Mouse (Mus musculus): ENCODE results near the gene Hdac4. TPM values are rescaled to one million over a fixed set of nuclear protein-coding genes. Genes with fewer than 3 reads are reported as not detected.

Hdac4 gene
- polyA plus RNA-seq, 1 experiment from 2014 or later = 15.4 TPM

DNA sequence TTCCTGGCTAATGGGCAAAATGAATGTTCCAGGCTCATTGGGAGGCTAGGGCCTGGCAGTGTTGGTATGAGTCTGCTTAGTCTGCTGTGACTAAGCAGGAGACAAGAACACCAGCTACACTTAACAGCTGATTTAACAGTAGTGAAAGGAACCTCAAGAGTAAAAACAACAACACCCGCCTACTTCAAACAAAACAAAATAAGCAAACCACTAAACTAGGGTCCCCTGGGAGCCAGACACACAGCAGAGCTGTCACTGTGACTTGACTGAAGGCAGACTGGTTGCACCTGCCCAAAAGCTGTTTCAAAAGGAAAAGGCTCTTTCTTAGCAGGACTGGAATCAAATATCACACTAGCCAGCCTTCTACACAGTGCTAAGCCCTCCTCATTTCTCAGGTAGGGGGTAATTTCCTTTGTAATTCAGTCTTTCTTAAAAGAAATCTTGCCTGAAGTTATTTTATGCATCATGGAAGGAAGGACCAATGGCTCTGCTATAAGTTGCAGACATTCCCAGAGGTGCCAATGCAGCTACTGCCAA is 109.2 kb downstream of the Hdac4 start:
- 43% methylated on average over 1 of the region's 1 CpGs for WGBS
- Histone ChIP-seq H3K4me3 (ENCODE audit: control insufficient read depth in 1 of 2, insufficient read depth in 1 of 2, low read depth in 1 of 2, low read length in 2 of 2) (no peak overlapping the region), H3K27ac (replicated peaks in 1 of 2; ENCODE audit: control insufficient read depth in 1 of 2, insufficient read depth in 1 of 2, low read depth in 2 of 2, low read length in 2 of 2) (no peak overlapping the region), H3K9me3 (ENCODE audit: control insufficient read depth, low read length) (no peaks in the 10 kb centered on the region), H3K27me3 (ENCODE audit: control insufficient read depth, insufficient read depth, low read length) (no peaks in the 10 kb centered on the region), H3K4me1 (ENCODE audit: control insufficient read depth in 2 of 2, insufficient read depth in 2 of 2, low read length in 2 of 2) (peaks cover 28 to 52% of the 10 kb centered on the region in 2 experiments), H3K36me3 (ENCODE audit: control insufficient read depth, insufficient read depth, low read length) (no peaks in the 10 kb centered on the region), H3K4me2 (ENCODE audit: low read length) (no peak overlapping the region), H3K9ac (ENCODE audit: low read length) (no peak overlapping the region)
- ATAC-seq (ENCODE audit: insufficient number of reproducible peaks, insufficient read depth, low FRiP score, low read depth) = no peak

DNA sequence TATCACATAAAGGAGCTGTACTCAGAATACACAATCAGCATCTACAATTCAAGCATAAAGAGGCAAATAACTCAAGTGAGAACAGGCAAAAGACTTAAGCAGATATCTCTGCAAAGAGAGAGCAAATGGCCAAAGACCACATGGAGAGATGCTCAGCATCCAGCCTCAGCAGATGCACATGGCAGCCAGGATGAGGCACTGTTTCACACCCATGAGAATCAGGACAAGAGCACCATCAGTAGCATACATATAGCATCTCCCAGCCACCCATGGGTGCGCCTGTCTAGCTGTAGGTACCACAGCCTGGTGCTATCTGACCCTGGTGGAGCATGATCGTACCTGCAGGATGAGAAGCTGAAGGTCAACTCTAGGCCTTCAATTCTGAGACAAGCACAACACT is 110.8 kb downstream of the Hdac4 start:
- no peak overlapping the region for H3K27ac ChIP-seq (replicated peaks in 1 of 2; ENCODE audit: control insufficient read depth in 1 of 2, insufficient read depth in 1 of 2, low read depth in 2 of 2, low read length in 2 of 2)
- ATAC-seq (ENCODE audit: insufficient number of reproducible peaks, insufficient read depth, low FRiP score, low read depth) = no peak
- no peaks in the 10 kb centered on the region for H3K27me3 ChIP-seq (ENCODE audit: control insufficient read depth, insufficient read depth, low read length)

DNA sequence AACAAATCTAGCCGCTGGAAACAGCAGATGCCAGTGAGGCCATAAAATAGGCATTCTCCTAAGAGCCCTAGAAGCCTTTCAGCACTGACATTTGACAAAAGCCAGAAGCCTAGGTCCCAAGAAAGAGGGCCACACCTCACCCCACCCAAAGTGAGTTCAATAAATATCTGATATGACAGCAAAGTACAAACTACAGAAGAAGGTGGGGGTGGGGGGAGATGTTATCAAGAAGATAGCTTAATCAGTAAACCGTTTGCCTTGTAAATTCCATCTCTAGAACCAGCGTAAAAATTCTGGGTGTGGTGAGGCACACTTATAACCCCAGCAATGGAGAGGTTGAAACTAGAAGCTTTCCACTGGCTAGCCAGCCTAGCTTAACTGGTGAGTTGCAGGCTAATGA is 111.5 kb downstream of the Hdac4 start:
- ATAC-seq (ENCODE audit: insufficient number of reproducible peaks, insufficient read depth, low FRiP score, low read depth) = no peak
- no peaks in the 10 kb centered on the region for H3K9me3 ChIP-seq (ENCODE audit: control insufficient read depth, low read length)
- H3K4me2 ChIP-seq (ENCODE audit: low read length) = peak overlapping the region; percentile 42
- H3K27me3 ChIP-seq (ENCODE audit: control insufficient read depth, insufficient read depth, low read length) = no peaks in the 10 kb centered on the region
- WGBS = 3% methylated on average over 3 of the region's 3 CpGs
- H3K36me3 ChIP-seq (ENCODE audit: control insufficient read depth, insufficient read depth, low read length) = no peaks in the 10 kb centered on the region
- 0 out of 2 replicates have a peak overlapping the region, but pooled peaks have one; percentile 41 for H3K9ac ChIP-seq (ENCODE audit: low read length)
- H3K4me1 ChIP-seq (ENCODE audit: control insufficient read depth in 2 of 2, insufficient read depth in 2 of 2, low read length in 2 of 2) = peaks cover 34 to 62% of the 10 kb centered on the region in 2 experiments
- no peak overlapping the region for H3K4me3 ChIP-seq (ENCODE audit: control insufficient read depth in 1 of 2, insufficient read depth in 1 of 2, low read depth in 1 of 2, low read length in 2 of 2)
- peak overlapping the region; percentile 54 to 82; a peak in 3 of 4 replicates for H3K27ac ChIP-seq (replicated peaks in 1 of 2; ENCODE audit: control insufficient read depth in 1 of 2, insufficient read depth in 1 of 2, low read depth in 2 of 2, low read length in 2 of 2)

More for the DNA sequence above, 110.8 kb downstream of the Hdac4 start:
- 88% methylated on average over 2 of the region's 2 CpGs for WGBS
- Histone ChIP-seq H3K4me1 (ENCODE audit: control insufficient read depth in 2 of 2, insufficient read depth in 2 of 2, low read length in 2 of 2) (peaks cover 34 to 62% of the 10 kb centered on the region in 2 experiments), H3K4me3 (ENCODE audit: control insufficient read depth in 1 of 2, insufficient read depth in 1 of 2, low read depth in 1 of 2, low read length in 2 of 2) (no peak overlapping the region), H3K9me3 (ENCODE audit: control insufficient read depth, low read length) (no peaks in the 10 kb centered on the region), H3K9ac (ENCODE audit: low read length) (no peak overlapping the region), H3K36me3 (ENCODE audit: control insufficient read depth, insufficient read depth, low read length) (no peaks in the 10 kb centered on the region), H3K4me2 (ENCODE audit: low read length) (no peak overlapping the region)

DNA sequence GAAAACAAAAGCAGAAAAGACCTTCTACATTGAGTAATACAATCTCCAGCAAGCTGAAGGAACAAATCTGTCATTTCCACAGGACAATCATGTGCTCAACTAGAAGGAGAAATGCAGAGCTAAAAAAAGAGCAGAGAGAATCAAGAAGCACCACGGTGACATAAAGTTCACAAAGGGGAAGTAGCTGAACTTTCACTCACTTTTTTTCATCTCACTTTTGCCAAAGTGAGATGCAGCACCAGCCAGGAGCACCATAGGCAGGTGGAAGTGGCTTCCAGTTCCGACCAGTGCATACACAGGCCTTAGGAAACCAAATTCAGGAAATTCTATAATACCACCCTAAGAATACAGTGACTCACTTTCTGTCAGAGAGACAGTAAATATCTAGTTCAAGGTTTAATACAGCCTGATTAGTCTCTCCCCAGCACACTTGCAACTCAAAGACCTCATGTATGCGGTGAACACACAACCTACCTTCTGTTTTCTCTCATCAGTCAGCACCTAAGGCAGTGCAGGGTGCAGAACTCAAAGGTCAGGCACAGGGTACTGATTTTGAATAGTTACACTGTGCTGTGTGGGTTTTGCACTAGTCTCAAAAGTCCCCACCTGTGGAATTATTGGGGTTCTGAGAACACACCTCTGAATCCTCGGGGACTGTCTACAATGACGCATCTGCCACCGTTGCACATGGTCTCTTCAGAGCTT is 112.5 kb downstream of the Hdac4 start:
- WGBS = 43% methylated on average over 6 of the region's 6 CpGs
- Histone ChIP-seq H3K4me1 (ENCODE audit: control insufficient read depth in 2 of 2, insufficient read depth in 2 of 2, low read length in 2 of 2) (peaks cover 37 to 66% of the 10 kb centered on the region in 2 experiments), H3K4me3 (ENCODE audit: control insufficient read depth in 1 of 2, insufficient read depth in 1 of 2, low read depth in 1 of 2, low read length in 2 of 2) (no peak overlapping the region), H3K9me3 (ENCODE audit: control insufficient read depth, low read length) (no peaks in the 10 kb centered on the region), H3K9ac (ENCODE audit: low read length) (peak overlapping the region; percentile 41; the same call in 1 of the 2 replicates), H3K27ac (replicated peaks in 1 of 2; ENCODE audit: control insufficient read depth in 1 of 2, insufficient read depth in 1 of 2, low read depth in 2 of 2, low read length in 2 of 2) (peak overlapping the region; percentile 19 to 82), H3K36me3 (ENCODE audit: control insufficient read depth, insufficient read depth, low read length) (no peaks in the 10 kb centered on the region), H3K4me2 (ENCODE audit: low read length) (peak overlapping the region; percentile 42), H3K27me3 (ENCODE audit: control insufficient read depth, insufficient read depth, low read length) (no peaks in the 10 kb centered on the region)
- no peak for ATAC-seq (ENCODE audit: insufficient number of reproducible peaks, insufficient read depth, low FRiP score, low read depth)

DNA sequence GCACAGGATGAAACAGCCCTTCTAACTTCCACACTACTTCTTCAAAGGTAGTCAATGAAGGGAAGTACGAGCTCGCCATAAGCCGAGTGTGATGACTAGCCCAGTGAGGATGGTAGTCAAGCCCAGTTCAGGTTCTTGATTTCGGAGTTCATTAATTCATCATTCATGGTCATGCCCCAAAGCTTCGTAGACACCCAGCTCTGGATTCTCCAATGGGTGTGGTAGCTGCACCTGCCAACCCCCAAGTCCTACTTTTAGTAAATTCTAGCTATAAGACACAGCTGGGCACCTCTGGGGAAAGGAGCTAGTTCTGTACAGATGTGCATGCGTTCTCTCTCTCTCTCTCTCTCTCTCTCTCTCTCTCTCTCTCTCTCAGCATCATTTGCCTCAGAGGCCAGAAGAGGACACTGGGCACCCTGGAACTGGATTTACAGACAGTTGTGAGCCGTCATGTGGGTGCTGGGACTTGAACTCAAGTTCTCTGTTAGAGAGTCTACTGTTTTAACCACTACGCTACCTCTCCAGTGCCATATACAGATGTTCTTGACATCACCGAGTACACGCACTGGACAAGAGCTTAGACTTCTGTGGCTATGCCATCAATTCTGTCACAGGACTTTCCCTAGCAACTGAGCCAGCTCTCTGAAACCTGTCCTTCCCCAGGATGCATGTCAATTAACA is 113.2 kb downstream of the Hdac4 start:
- H3K9ac ChIP-seq (ENCODE audit: low read length) = no peak overlapping the region
- no peak for ATAC-seq (ENCODE audit: insufficient number of reproducible peaks, insufficient read depth, low FRiP score, low read depth)
- H3K27ac ChIP-seq (replicated peaks in 1 of 2; ENCODE audit: control insufficient read depth in 1 of 2, insufficient read depth in 1 of 2, low read depth in 2 of 2, low read length in 2 of 2) = peak overlapping the region in 1 of 2 experiments; percentile 82; a peak in 2 of 4 replicates
- no peak overlapping the region for H3K4me2 ChIP-seq (ENCODE audit: low read length)
- no peaks in the 10 kb centered on the region for H3K27me3 ChIP-seq (ENCODE audit: control insufficient read depth, insufficient read depth, low read length)
- no peak overlapping the region for H3K4me3 ChIP-seq (ENCODE audit: control insufficient read depth in 1 of 2, insufficient read depth in 1 of 2, low read depth in 1 of 2, low read length in 2 of 2)
- H3K9me3 ChIP-seq (ENCODE audit: control insufficient read depth, low read length) = no peaks in the 10 kb centered on the region
- 85% methylated on average over 10 of the region's 10 CpGs for WGBS
- H3K36me3 ChIP-seq (ENCODE audit: control insufficient read depth, insufficient read depth, low read length) = no peaks in the 10 kb centered on the region
- H3K4me1 ChIP-seq (ENCODE audit: control insufficient read depth in 2 of 2, insufficient read depth in 2 of 2, low read length in 2 of 2) = peaks cover 36 to 63% of the 10 kb centered on the region in 2 experiments

DNA sequence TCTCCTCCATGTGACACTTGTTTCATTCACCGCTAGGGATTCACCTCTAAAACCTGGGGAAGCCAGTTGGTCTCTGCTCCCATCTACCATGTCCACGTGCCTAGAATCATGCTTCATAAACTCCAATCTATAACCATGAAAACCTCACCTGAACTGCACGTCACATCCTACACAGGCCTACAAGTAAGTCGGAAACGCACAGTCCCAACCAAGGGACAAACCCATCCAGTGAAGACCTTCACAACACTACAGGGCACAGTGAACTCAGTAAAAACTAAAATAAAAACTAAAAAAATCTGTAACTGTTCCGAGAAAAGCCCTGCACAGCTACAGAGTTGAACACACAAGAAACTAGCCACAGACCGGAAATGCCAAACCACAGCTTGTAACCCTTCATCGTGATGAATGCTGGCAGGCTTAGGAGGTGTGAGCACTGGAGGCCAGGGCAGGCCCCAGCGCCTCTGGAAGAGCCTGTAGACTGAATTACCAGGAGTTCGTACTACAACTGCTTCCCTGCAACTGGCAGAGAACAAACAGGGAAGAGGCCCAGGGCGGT is 115.4 kb downstream of the Hdac4 start:
- Histone ChIP-seq H3K4me3 (ENCODE audit: control insufficient read depth in 1 of 2, insufficient read depth in 1 of 2, low read depth in 1 of 2, low read length in 2 of 2) (no peak overlapping the region), H3K4me1 (ENCODE audit: control insufficient read depth in 2 of 2, insufficient read depth in 2 of 2, low read length in 2 of 2) (peaks cover 31 to 59% of the 10 kb centered on the region in 2 experiments)
- 77% methylated on average over 11 of the region's 11 CpGs for WGBS

DNA sequence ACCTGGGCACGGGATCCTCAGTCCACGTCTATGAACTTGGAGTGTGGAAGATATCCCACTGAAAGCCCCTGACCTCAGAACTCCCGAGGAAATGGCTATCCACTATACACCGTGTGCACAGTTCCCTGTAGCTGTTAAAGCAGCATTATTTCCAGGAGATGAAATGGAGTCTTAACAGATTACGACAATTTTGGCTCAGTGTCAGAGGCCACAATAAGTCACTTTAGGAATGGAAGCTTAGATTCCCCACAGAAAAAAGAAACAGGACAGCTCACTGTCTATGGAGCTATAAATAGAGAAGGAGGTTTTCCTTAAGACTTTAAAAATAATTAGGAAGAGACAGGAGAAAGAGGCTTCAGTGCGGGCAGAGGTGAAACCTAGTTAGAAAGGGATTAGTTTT is 120.2 kb downstream of the Hdac4 start:
- H3K4me3 ChIP-seq (ENCODE audit: control insufficient read depth in 1 of 2, insufficient read depth in 1 of 2, low read depth in 1 of 2, low read length in 2 of 2) = no peak overlapping the region
- no peak overlapping the region for H3K4me2 ChIP-seq (ENCODE audit: low read length)
- H3K9me3 ChIP-seq (ENCODE audit: control insufficient read depth, low read length) = no peaks in the 10 kb centered on the region
- no peak for ATAC-seq (ENCODE audit: insufficient number of reproducible peaks, insufficient read depth, low FRiP score, low read depth)
- H3K27ac ChIP-seq (replicated peaks in 1 of 2; ENCODE audit: control insufficient read depth in 1 of 2, insufficient read depth in 1 of 2, low read depth in 2 of 2, low read length in 2 of 2) = no peak overlapping the region
- H3K36me3 ChIP-seq (ENCODE audit: control insufficient read depth, insufficient read depth, low read length) = no peaks in the 10 kb centered on the region
- no peak overlapping the region for H3K9ac ChIP-seq (ENCODE audit: low read length)
- peaks cover 9 to 20% of the 10 kb centered on the region in 2 experiments for H3K4me1 ChIP-seq (ENCODE audit: control insufficient read depth in 2 of 2, insufficient read depth in 2 of 2, low read length in 2 of 2)
- H3K27me3 ChIP-seq (ENCODE audit: control insufficient read depth, insufficient read depth, low read length) = no peaks in the 10 kb centered on the region
- 54% methylated on average over 6 of the region's 6 CpGs for WGBS

More for the DNA sequence above, 115.4 kb downstream of the Hdac4 start:
- Histone ChIP-seq H3K9ac (ENCODE audit: low read length) (no peak overlapping the region), H3K9me3 (ENCODE audit: control insufficient read depth, low read length) (no peaks in the 10 kb centered on the region), H3K27ac (replicated peaks in 1 of 2; ENCODE audit: control insufficient read depth in 1 of 2, insufficient read depth in 1 of 2, low read depth in 2 of 2, low read length in 2 of 2) (no peak overlapping the region), H3K4me2 (ENCODE audit: low read length) (no peak overlapping the region), H3K27me3 (ENCODE audit: control insufficient read depth, insufficient read depth, low read length) (no peaks in the 10 kb centered on the region), H3K36me3 (ENCODE audit: control insufficient read depth, insufficient read depth, low read length) (no peaks in the 10 kb centered on the region)
- no peak for ATAC-seq (ENCODE audit: insufficient number of reproducible peaks, insufficient read depth, low FRiP score, low read depth)
